In genomic region chr2:158555252-158555651, GRCm38 (mm10) we compare ENCODE assay signal across 10 mouse cellular contexts. TPM values are rescaled to one million over a fixed set of nuclear protein-coding genes. Genes with fewer than 3 reads are reported as not detected.
DNase-seq lines count a peak whose midpoint lies in the region; ATAC-seq lines count a peak whose summit lies in the region.
"Had no signal": no experiment of that assay in that cellular context is flagged by ENCODE, and none has a peak within 500 bp of the region (broad histone marks: within the 10 kb centered on the region; RNA-seq: fewer than 3 reads in every experiment).

No protein-coding gene starts in this region.

- peak overlapping the region; percentile 67 for H3K4me2 ChIP-seq in heart, embryonic 13.5 days

- H3K9me3 ChIP-seq in heart, embryonic 13.5 days = no peaks in the 10 kb centered on the region
- H3K9me3 ChIP-seq: stomach, embryonic 15.5 days had no signal

- no peak for ATAC-seq in heart, embryonic 13.5 days (ENCODE audit: extremely low read depth, insufficient number of reproducible peaks, low FRiP score, low TSS enrichment)
- no peak for ATAC-seq in megakaryocyte-erythroid progenitor cell, adult 5-6 weeks (replicated peaks; ENCODE audit: low FRiP score, low TSS enrichment, poor library complexity, severe bottlenecking)

- H3K36me3 ChIP-seq in heart, embryonic 13.5 days = no peaks in the 10 kb centered on the region
- H3K36me3 ChIP-seq: stomach, embryonic 15.5 days had no signal

- H3K27ac ChIP-seq in heart, embryonic 13.5 days (replicated peaks) = no peak overlapping the region
- H3K27ac ChIP-seq: stomach, embryonic 15.5 days had no signal

- H3K27me3 ChIP-seq in heart, embryonic 13.5 days (replicated peaks) = peaks cover 60% of the 10 kb centered on the region

- WGBS in heart, embryonic 13.5 days = under 1% methylated on average over 7 of the region's 7 CpGs

- peaks cover 11% of the 10 kb centered on the region for H3K4me1 ChIP-seq in heart, embryonic 13.5 days

- H3K4me3 ChIP-seq in heart, embryonic 13.5 days = no peak overlapping the region
- H3K4me3 ChIP-seq: stomach, embryonic 15.5 days had no signal

- no peak overlapping the region for H3K9ac ChIP-seq in heart, embryonic 13.5 days
- H3K9ac ChIP-seq: stomach, embryonic 15.5 days had no signal

- peak; percentile 14 to 33 for DNase-seq in cerebellum, adult 18-20 months
- no peak for DNase-seq in cerebellum, adult 11-12 months
- peak; percentile 58 for DNase-seq in adrenal gland, postnatal 10 days
- peak; percentile 36 to 60 for DNase-seq in kidney, postnatal 25 days
- DNase-seq in ovary, postnatal 14 days (ENCODE audit: low spot score) = peak; percentile 10
- no peak for DNase-seq in left cerebral cortex, adult 9 months (ENCODE audit: low spot score in 2 of 2)

RNA-seq across cellular contexts. Expression of gene Arhgap40, which starts 42.7 kb away (rescaled TPM):
- total RNA-seq in adrenal gland, postnatal 10 days (2021) = not detected
- not detected in 2 replicates for polyA plus RNA-seq in heart, embryonic 13.5 days (2015; fragmentation: Nextera tagmentation; extraction: Ambion mirVana)
- total RNA-seq in megakaryocyte-erythroid progenitor cell, adult 5-6 weeks (2014; fragmentation: Nextera tagmentation) = not detected in 2 replicates
- total RNA-seq in megakaryocyte-erythroid progenitor cell, adult 5-6 weeks (2017) = not detected in 2 replicates
- total RNA-seq: liver, adult 2 months had no signal
- polyA plus RNA-seq: liver, adult 2 months had no signal

RNA-seq across cellular contexts. Expression of gene Adig, which starts 52.8 kb away (rescaled TPM):
- 100 to 1,000 TPM; 157 to 196 TPM for total RNA-seq in adrenal gland, postnatal 10 days (2021)
- not detected in 2 replicates for polyA plus RNA-seq in heart, embryonic 13.5 days (2015; fragmentation: Nextera tagmentation; extraction: Ambion mirVana)
- total RNA-seq in megakaryocyte-erythroid progenitor cell, adult 5-6 weeks (2014; fragmentation: Nextera tagmentation) = not detected in 2 replicates
- total RNA-seq in megakaryocyte-erythroid progenitor cell, adult 5-6 weeks (2017) = not detected in 2 replicates
- total RNA-seq: liver, adult 2 months had no signal
- polyA plus RNA-seq: liver, adult 2 months had no signal

RNA-seq across cellular contexts. Expression of gene Slc32a1, which starts 55.3 kb away (rescaled TPM):
- total RNA-seq in adrenal gland, postnatal 10 days (2021) = not detected
- polyA plus RNA-seq in heart, embryonic 13.5 days (2015; fragmentation: Nextera tagmentation; extraction: Ambion mirVana) = not detected in 2 replicates
- total RNA-seq in megakaryocyte-erythroid progenitor cell, adult 5-6 weeks (2014; fragmentation: Nextera tagmentation) = not detected in 2 replicates
- not detected in 2 replicates for total RNA-seq in megakaryocyte-erythroid progenitor cell, adult 5-6 weeks (2017)
- total RNA-seq: liver, adult 2 months had no signal
- polyA plus RNA-seq: liver, adult 2 months; stomach, embryonic 15.5 days had no signal

Comparison
In these comparisons a context has a peak if more than half of its experiments do, and no peak if none do; other contexts are left out.
1. DNase-seq: peak in cerebellum, adult 18-20 months (2 of 2), adrenal gland, postnatal 10 days (single experiment), kidney, postnatal 25 days (2 of 2) and ovary, postnatal 14 days (single experiment); none in cerebellum, adult 11-12 months (single experiment) and left cerebral cortex, adult 9 months (0 of 2).
2. RNA of gene Adig, which starts 52.8 kb away (total RNA-seq): 157 to 196 TPM in adrenal gland, postnatal 10 days; not detected in megakaryocyte-erythroid progenitor cell, adult 5-6 weeks; every median in the first group is over 100 times any median in the second.